Mouse (Mus musculus): ENCODE measurements around the gene Coil. TPM values are rescaled to one million over a fixed set of nuclear protein-coding genes. Genes with fewer than 3 reads are reported as not detected.
A peak's percentile ranks its signal among the peaks of the same experiment; 100 is the strongest.
"Not testable (repeated sequence)": the region's sequence is repeated elsewhere in the genome, so short reads cannot be mapped to it uniquely, and the experiment has no call there.

Coil gene
- total RNA-seq, 2 experiments from 2014 or later = 20.9 to 21.7 TPM

- no peak for DNase-seq (ENCODE audit: low spot score in 2 of 2)
Measured at GRCm38 (mm10) chr11:88981337-88981736, 11.3 kb downstream of the Coil start.

GRCm38 (mm10) chr11:88986616-88987015, 16.6 kb downstream of the Coil start:
- DNase-seq (ENCODE audit: low spot score in 2 of 2) = no peak
- Histone ChIP-seq H3K4me3 (no peak overlapping the region), H3K27ac (no peak overlapping the region)
- peak; percentile 56 for TF ChIP-seq CTCF (conservative IDR thresholded peaks at IDR 0.05)

More at GRCm38 (mm10) chr11:88981337-88981736, 11.3 kb downstream of the Coil start:
- no peak overlapping the region for H3K4me3 ChIP-seq
- TF ChIP-seq CTCF (conservative IDR thresholded peaks at IDR 0.05) = no peak
- no peak overlapping the region for H3K27ac ChIP-seq

DNA sequence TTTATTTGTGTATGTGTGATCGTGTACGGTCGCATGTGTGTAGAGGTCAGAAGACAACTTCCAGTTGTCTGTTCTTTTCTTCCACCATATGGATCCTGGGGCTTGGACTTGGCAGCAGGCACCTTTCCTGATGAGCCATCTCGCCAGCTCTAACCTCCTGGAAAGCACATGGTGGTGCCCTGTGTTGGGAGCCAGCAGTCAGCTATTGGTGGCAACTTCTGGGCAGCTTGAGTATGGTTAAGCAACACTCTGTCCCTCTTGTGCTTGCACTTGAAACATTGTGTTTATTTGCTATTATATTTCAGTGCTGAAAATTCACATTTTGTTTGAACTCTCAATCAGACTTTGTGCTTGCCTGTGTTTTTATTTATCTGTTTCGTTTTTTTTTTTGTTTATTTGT, 18.9 kb downstream of the Coil start:
- no peak for DNase-seq (ENCODE audit: low spot score in 2 of 2)
- TF ChIP-seq CTCF (conservative IDR thresholded peaks at IDR 0.05) = no peak
- Histone ChIP-seq H3K27ac (no peak overlapping the region), H3K4me3 (no peak overlapping the region)

DNA sequence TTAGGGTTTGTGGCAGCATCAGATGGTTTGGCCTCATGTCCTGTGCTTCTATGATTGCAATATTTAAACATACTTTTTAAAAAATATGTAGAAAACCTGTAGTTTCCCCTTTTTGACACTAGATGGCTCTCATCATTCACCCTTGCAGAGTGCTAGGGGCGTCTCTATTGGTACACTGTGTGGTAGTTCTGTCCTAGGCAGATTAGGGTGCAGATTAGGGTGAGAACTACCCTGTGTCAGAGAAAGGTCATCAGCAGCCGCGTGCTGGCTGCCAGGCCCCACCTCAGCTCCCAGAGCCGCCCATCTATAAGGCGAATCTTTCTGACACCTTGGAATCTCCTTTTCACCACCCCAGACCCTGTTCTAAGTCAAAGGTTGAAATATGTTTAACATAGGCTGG, 19.5 kb downstream of the Coil start:
- Histone ChIP-seq H3K4me3 (no peak overlapping the region), H3K27ac (no peak overlapping the region)
- TF ChIP-seq CTCF (conservative IDR thresholded peaks at IDR 0.05) = peak; percentile 78
- no peak for DNase-seq (ENCODE audit: low spot score in 2 of 2)

- no peak overlapping the region for H3K27ac ChIP-seq
- TF ChIP-seq CTCF (conservative IDR thresholded peaks at IDR 0.05) = no peak
- no peak for DNase-seq (ENCODE audit: low spot score in 2 of 2)
- H3K4me3 ChIP-seq = no peak overlapping the region
Measured at GRCm38 (mm10) chr11:88993186-88993585, 23.1 kb downstream of the Coil start.

DNA sequence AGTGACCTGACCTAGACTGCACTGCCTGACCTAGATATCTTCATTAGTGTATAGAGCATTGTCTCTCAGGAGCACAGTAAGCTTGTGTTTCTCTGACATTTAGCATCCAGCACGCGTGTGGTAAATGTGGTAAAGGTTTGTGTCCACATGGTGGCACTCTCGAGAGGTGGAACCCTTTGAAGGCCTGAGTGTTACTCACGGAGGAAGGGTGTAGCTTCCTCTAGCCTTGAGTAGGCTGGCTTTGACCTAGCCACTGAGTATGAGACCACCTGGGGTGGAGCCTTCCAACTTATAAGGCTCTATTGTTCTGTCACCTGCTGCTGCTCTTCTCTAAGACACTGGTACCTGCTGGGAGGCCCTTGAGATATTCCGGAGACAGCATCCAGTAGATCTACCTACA, 23.6 kb downstream of the Coil start:
- Histone ChIP-seq H3K4me3 (no peak overlapping the region), H3K27ac (no peak overlapping the region)
- DNase-seq (ENCODE audit: low spot score in 2 of 2) = peak in 1 of 2 experiments; percentile 37
- TF ChIP-seq CTCF (conservative IDR thresholded peaks at IDR 0.05) = peak; percentile 77

- TF ChIP-seq CTCF (conservative IDR thresholded peaks at IDR 0.05) = no peak
- Histone ChIP-seq H3K27ac (no peak overlapping the region), H3K4me3 (no peak overlapping the region)
- DNase-seq (ENCODE audit: low spot score in 2 of 2) = no peak
Measured at GRCm38 (mm10) chr11:88994492-88994891, 24.4 kb downstream of the Coil start.

DNA sequence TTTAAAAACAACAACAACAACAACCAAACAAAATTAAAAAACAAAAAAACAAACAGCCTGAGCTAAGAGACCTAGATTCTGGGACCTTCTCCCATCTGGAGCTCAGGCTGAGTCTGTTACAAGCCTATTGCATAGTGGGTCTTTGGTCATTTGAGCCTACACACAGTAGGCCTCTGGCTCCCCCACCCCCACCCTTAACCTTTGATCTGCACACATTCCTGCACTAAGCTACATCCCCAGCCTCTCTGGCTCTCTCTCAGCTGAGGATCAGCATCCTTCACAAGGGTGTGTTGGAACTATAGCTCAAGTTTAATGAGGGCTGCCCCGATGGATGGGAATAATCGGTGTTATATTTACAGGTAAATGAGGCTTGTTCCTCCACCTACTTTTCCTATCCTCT, 25.6 kb downstream of the Coil start:
- TF ChIP-seq CTCF (conservative IDR thresholded peaks at IDR 0.05) = no peak
- Histone ChIP-seq H3K4me3 (no peak overlapping the region), H3K27ac (no peak overlapping the region)
- no peak for DNase-seq (ENCODE audit: low spot score in 2 of 2)

DNA sequence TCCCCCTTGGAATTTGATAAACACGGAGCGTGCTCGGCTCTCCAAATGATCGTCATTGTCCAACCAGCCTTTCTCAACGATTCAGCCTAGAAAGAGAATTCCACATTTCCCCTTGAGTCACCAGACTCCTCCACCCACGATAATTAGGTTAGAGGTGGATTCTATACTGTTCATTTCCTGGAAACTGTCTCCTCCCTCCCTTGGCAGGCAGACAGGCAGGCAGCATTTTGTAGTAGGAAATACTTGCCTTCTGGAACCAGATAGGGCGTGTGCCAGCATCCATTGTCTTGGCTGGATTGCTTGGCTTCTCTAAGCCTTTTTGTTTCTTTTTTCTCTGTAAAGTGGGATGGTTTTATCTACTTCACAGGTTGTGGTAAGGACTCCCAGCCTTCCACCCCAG, 26.4 kb downstream of the Coil start:
- Histone ChIP-seq H3K27ac (no peak overlapping the region), H3K4me3 (no peak overlapping the region)
- DNase-seq (ENCODE audit: low spot score in 2 of 2) = no peak
- no peak for TF ChIP-seq CTCF (conservative IDR thresholded peaks at IDR 0.05)

GRCm38 (mm10) chr11:88997343-88997742, 27.3 kb downstream of the Coil start:
- H3K27ac ChIP-seq; H3K4me3 ChIP-seq; DNase-seq (ENCODE audit: low spot score in 2 of 2): not testable (repeated sequence)
- TF ChIP-seq CTCF (conservative IDR thresholded peaks at IDR 0.05) = peak; percentile 66

DNA sequence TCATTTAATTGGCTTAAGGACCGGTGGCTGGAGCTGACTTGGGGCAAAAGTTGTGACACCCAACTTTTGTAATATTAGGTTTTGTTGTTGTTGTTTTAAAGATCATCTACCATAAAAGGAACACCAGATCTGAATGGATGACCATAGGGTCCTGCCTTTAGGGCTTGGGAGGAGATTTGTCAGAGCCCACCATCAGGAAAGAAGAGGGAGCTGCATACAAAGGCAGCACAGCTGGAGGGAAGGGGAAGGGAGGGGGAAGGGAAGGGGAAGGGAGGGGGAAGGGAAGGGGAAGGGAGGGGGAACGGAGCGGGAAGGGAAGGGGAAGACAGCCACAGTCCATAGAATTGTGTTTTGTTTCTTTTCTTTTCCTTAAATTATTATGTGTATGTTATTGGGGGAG, 28.4 kb downstream of the Coil start:
- Histone ChIP-seq H3K4me3 (no peak overlapping the region), H3K27ac (no peak overlapping the region)
- TF ChIP-seq CTCF (conservative IDR thresholded peaks at IDR 0.05) = no peak
- no peak for DNase-seq (ENCODE audit: low spot score in 2 of 2)

GRCm38 (mm10) chr11:88998974-88999722, 29.1 kb downstream of the Coil start, which contains the start of gene Trim25:
Gene Trim25 (plus strand): TSS chr11:88999376.
- TF ChIP-seq CTCF (conservative IDR thresholded peaks at IDR 0.05) = no peak
- peak; percentile 47 to 53 for DNase-seq (ENCODE audit: low spot score in 2 of 2)
- Histone ChIP-seq H3K4me3 (peak within 1 kb of the TSS; percentile 50), H3K27ac (peak within 1 kb of the TSS; percentile 58)

GRCm38 (mm10) chr11:88999723-89000526, 29.9 kb downstream of the Coil start:
- H3K27ac ChIP-seq = peak overlapping the region; percentile 58
- no peak for DNase-seq (ENCODE audit: low spot score in 2 of 2)
- peak overlapping the region; percentile 50 for H3K4me3 ChIP-seq
- no peak for TF ChIP-seq CTCF (conservative IDR thresholded peaks at IDR 0.05)

- H3K4me3 ChIP-seq = peak overlapping the region; percentile 50
- TF ChIP-seq CTCF (conservative IDR thresholded peaks at IDR 0.05) = no peak
- DNase-seq (ENCODE audit: low spot score in 2 of 2) = no peak
- no peak overlapping the region; the same call in 1 of the 2 replicates for H3K27ac ChIP-seq
Measured at GRCm38 (mm10) chr11:89000527-89000819, 30.4 kb downstream of the Coil start.

Measured in layer of hippocampus, adult 2 months (tissue).